Mouse (Mus musculus) adrenal gland, postnatal 36 days (tissue): ENCODE measurements at regions not wholly inside any gene's neighbourhood (a gene's known extent, or its start where the extent isn't known, plus 50 kb on each side); places are given as distances from the start of the nearest gene placed in this dataset.
A peak's percentile ranks its signal among the peaks of the same experiment; 100 is the strongest.

Experiments used
- DNase-seq, 2 experiments: peaks; one replicate each; pipeline ENCODE4 v3.0.0; 2021; ENCODE audit warnings: mixed read lengths in 1 of 2

DNA sequence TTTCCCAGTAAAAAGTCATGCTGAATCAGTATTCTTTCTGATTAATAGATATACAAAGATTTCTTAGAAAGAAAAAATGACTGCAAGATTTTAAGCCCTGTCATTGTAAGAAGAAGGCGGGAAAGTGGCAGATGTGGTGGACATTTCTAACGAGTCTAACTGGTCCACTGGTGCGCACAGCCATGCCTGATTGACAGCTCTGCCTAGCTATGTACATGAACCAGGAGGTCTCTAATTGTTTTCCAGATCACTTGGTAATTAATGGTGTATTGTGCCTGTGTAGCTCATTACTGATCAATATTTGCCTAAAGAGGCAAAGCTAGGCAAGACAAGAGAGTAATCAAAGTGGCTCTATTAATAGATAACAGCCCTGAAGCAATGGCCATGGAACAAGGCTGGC is 227.5 kb upstream of the Ndst3 start:
- no peak for DNase-seq

DNA sequence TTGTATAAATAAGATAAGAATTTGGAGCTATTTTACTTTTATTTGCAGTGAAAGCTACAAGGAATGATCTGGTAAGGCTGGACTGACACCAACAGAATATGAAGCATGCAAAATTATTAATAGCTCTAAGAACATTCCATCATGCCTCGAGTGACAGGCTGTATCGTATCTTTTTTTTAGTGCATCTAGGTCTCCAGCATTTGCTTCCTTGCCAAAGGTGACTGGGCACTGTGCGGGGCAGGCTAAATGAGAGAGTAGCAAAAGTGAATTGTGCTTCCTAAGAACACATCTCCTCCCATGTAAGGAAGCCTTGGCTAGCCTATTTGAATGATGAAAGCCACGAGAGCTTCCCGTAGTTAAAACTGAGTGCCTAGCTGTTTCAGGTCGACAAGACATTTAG is 261.5 kb upstream of the Ndst3 start:
- DNase-seq, result no peak

DNA sequence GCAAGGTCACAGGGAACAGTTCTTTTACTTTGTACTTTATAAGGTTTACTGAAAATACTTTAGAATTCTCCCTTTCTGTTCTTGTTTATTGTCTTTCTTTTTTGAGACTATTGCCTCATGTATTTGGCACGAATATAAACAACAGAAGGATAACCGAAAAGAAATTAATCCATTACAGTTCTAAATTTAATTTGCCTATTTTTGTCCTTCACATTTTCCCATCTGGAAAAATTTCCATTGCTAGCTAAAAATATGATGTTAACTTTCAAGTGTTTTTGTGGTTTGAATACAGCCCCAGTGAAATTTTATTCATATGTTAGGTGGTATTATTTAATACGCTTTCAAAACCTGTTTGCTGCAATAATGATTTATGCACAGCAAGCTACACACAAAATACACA is 276.7 kb upstream of the Ndst3 start:
- DNase-seq, result no peak

DNA sequence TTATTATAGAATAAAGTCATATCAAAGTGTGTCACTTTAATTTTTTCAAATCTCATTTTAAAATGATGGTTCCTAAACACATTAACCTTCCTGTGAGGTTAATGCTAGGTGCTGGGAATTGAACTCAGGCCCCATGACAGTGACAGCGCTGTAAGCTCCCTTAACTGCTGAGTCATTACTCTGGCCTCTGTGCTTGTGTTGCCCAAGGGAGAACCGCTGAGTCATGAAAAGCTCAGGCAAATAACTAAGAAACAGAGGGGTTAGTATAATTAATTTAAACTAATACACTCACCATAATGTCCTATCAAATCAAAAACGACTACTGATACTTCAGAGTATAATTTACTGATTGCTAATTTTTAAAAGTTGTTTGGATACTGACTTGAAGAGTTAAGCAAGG is 281.7 kb upstream of the Ndst3 start:
- no peak for DNase-seq

DNA sequence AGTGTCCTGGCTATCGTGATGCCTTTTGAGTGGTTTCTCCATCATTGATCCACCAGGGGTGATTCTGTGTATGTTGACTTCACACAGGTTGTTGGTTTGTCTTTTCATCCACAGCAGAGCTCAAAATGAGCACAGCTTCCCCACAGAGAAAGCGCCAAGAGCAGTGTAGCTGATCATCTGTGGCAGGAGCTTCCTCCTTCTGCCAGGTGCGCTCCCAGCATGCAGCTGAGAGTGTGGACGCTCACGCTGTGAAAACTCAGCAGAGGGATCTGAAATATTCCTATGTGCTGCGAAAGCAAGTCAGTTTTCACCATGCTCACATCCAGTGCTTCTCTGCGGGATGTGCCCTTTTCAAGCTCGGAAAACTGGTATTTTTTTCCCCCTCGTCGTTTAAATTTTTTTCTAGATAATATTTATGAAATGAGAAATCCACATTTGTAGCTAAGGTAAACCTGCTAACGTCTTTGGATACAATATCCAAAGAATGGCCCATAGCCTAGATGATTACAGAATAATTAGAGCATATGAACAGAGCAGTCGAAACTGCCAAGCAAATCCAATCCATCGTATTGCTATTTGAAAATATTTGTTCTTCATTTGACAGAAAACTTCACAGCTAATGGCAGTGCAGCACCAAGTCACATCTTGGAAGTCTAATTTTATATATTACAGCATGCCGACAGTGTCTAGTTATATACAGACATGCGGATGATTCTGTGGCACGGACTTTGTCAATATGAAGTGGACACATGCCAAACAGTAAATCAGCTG is 283.3 kb upstream of the Ndst3 start:
- DNase-seq, result no peak

DNA sequence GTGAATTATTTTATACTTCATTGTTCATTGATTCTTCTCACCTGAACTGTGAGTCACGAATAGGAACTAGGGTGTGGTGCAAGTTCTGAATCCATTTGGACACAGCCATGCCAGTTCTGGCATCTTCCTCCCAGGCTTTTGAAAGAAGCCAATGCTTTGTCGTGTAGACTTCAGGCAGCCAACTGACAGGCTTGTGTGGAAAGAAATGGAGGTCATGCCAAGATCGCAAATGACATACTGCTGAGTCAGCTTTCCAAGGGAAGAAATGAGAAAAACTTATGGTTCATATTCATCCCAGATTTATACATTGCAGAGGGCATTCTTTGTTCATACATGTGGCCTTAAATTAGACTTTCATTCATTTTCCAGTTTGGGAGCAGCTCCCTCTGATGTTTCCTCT is 285.8 kb upstream of the Ndst3 start:
- no peak for DNase-seq

DNA sequence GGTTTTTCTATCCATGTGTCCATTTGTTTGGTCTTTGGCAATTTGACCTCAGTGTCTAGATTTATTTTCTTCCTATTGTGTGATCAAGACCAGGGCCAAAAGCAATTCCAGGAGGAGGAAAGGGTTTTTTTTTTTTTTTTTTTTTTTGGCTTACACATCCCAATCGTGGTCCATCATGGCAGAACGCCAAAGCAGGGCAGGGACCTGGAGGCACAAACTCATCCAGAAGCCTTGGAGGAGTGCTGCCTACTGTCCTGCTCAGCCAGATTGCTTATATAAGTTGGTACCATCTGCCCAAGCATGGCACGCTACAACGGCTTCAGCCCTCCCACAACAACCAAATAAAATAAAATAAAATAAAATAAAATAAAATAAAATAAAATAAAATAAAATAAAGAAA is 286.5 kb upstream of the Ndst3 start:
- no peak for DNase-seq

DNA sequence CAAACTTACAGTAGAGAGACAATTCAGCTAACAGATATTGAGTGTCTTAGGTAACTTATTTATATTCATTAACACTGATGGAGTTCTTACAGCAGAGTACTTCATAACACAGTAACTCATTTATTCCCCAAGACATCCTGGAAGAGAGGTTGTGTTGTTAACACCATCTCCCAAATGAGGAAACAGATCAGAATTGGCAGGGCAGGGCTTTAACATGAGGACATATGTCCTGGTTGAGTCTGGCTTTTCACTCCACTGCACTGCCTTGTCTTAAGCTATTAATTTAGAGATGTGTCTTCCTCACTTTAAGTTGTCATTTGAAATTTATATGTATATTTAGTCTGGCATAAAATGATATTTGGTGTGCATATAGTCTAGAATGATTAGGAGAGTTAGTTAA is 292.4 kb upstream of the Ndst3 start:
- no peak for DNase-seq

DNA sequence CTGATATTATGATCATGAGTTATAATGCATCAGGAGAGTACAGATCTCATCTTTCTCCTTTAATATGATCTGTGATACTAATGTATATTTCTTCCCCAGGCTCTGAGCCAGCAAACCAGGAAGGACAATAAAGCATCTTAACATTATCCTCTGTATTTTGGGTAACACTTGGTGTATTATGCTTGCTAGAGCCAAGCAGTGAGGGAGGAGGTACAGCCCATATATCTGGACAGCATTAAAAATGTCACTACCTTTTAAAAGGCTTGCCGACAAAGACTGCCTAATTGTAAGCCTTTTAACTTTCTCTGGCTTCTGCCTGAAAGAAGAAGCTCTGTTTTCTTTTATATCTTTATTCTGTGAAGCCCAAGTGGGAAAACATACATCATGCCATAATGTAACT is 292.9 kb upstream of the Ndst3 start:
- no peak for DNase-seq

DNA sequence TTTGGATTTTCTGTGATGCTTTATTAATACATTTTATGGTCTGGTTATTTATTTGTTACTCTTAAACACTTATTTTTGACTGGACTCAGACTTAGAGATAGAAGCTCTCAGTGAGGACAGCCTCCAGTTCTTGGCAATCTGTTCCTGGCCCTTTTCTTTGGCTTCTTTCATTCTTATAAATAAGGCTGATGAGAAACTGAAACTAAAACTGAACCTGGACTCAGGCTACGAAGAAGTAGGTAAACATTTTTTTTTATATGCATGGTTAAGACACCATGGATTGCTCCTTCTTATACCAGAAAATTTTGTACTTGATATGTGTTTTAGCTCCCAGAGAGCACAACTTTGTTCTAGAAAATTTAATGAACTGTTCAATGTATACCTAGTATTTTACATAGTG is 293.4 kb upstream of the Ndst3 start:
- DNase-seq, result peak in 1 of 2 experiments; percentile 1

DNA sequence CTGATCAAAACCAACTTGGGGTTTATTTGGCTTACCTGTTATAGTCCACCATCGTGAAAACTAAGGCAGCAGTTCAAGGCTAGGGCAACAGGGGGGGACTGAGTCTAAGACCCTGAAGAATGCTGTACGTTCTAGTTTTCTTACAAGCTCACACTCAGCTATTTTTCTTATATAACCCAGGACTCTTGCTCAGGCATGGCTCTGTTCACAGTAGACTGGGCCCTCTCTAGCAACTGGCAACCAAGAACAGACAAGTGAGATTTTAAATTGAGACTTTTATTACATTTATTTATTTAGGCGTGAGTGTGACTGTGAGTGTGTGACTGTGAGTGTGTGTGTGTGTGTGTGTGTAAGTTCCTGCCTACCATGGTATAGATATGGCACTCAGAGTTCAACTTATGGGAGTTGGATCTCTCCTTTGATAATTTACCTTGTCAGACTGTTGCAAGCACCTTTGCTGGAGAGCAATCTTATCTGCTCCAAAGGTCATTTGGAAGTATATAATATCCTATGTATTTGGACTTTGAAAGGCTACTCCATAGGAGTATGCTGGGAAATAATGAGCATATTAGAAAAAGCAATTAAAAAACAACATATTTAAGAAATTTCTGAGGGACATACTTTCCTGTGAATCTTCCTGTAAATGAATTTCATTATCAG is 309.4 kb upstream of the Ndst3 start:
- DNase-seq, result no peak

DNA sequence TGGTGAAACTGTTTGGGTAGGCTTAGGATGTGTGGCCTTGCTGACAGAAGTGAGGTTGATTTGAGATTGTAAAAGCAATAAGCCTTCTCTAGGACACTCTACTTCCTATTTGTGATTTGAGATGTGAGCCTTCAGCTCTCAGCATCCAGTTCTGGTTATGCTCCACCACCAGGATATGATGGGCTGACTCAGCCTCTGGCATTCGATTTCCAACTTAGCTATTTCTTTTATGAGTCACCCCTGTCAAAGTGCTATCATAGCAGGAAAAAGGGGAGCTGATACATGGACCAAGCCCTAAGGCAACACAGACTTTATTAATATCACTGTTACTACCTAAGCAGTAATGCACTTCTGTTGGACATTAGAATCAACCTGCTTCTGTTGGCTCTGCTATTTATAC is 310.2 kb upstream of the Ndst3 start:
- DNase-seq, result peak; percentile 7 to 8

DNA sequence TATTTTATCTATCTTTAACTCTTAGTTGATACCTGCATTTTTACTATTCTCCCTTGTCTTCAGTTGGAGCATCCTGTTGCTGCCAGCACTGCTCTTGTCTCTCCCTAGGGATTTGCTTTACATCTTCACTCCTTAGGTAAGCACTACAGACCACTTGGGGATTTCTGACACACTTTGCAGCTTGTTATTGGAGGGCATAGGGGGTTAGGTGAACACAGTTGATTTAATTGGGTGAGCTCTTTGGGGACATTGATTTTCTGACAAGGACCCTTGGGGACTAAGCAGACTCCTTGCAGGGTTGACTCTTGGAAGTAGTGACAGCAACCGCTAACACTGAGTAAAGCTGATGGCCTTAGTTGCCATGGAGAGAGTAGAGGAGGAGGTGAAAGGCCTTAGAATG is 309.0 kb upstream of the Tram1l1 start:
- DNase-seq, result no peak

DNA sequence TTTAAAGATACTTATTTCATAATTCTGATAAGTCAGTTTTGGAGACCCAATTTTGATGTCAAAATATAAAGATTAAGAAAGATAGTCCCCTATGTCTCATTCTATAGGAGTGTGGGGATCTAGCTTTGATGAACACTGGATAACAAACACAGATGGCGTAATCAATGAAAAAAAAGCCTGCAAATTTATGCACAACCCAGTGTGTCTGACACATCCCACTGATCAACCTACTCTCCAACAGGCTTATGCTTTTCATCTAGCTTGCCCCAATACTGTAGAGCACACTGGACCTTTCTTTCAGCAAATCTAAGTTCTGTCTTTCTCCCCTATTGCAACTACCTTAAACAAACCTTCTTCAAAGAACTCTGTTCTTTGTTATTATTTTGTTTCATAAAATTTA is 302.0 kb upstream of the Tram1l1 start:
- DNase-seq, result no peak

DNA sequence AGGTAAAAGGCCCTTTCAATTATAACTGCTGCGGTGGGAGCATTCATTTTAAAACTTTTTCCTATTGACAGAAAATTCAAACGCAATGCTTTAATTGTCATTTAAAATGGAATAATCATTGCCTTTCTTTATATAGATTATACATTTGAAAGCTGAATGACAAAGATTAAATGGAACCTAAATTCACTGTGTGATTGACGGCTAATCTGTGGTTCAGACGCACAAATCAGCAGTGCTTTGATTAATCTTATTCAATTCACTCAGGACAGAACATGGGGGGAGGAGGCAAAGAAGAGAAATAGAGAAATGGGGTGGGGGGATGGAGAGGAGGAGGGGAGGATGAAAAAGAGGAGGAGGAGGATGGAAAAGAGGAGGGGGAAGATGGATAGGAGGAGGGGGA is 294.5 kb upstream of the Tram1l1 start:
- no peak for DNase-seq

DNA sequence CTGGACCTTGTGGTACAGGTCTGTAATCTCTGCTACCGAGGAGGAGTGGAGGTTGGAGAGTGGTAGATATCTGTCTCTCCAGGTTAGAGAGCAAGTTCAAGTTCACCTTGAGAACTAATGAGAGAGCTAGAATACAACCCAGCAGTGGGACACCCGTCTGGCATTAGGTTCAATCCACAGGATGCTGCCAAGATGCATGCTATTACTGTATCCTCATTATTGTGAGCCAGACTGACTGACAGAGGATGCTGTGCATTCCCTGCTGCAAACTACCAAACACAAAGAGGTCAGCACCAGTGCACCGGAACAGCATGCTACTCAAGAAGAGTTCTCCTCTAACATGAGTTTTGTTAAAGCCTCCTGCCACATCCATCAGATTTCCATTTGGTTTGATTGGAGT is 253.6 kb upstream of the Tram1l1 start:
- no peak for DNase-seq

DNA sequence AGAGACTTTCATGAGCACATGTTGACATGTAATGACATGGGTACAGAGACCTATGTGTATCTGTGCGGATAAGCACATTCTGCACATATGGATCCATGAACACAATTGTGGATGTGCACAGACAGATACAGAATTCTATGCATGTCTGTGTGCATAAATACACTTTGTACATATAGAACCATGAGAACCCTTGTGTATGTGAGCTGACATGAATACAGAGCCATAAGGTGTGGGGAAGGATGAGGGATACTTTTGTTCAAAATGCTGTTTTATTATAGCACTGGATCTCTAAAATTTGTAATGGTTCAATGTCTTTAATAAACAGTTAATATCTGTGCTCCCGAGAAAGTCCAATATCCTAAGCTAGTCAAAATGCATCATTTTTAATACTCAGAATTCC is 253.1 kb upstream of the Tram1l1 start:
- DNase-seq, result no peak

DNA sequence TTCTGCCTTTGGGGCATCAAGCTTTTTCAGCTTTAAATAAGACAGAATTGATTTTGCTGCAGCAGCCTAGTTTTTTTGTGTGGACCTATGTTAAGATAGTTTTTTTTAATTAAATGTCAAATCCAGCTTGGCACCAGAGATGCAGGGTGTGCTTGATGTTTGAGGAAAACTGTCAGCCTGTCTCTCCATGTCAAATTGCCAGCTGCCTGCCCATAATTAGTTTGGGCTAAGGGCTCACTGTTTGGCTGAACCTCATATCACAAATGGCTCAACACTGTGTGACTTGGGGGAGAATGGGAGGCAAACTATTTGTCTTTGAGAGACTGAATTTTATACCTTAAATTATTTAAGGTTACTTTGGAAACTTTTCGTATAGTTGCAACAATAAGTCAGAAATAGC is 252.7 kb upstream of the Tram1l1 start:
- DNase-seq, result no peak

DNA sequence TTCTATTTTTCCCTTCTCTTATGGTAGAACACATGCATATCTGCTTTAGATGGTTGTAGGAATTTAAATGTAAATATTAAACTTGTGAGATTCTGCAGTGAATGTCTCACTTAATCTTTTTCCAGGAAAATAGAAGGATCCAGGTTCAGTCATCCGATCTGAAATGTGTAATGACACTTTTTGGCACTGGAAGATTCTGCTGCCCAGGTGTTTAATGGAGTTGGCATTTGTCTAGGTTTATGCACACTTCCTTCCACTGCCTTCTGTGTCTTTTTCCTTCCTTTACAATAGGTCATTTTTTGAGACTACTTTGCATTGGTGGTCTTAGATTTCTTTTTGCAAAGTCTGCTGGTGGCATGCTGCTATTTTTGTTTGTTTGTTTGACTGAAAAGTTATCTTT is 251.5 kb upstream of the Tram1l1 start:
- no peak for DNase-seq

DNA sequence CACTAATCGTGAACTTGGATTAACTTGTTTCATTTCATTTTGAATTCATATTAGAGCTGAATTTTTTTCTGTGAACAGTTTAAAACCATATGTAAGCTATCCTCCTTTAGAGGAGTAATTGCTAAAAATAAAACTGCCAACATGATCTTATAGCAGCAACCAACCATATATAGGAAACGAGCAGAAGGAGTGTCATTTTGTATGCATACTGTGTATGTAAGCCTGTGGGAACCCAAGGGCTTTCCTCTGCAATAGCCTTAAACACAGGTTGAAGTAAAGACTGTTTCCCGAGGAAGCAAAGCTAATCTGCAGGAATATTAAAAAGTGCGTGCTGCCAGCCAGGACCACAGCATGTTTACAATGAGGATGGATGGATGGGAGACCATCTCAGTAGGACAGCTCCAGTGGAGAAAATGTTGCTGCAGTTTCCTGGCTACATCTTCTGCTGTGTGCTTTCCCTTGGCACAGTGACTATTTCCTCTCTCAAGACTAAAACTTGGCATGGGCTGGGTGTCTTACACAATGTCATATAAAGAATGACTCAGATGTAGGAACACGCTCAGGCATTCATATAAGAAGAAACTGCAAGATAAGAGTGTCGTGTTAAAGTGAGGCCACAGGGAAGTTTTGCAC is 244.6 kb upstream of the Tram1l1 start:
- peak; percentile 2 for DNase-seq

DNA sequence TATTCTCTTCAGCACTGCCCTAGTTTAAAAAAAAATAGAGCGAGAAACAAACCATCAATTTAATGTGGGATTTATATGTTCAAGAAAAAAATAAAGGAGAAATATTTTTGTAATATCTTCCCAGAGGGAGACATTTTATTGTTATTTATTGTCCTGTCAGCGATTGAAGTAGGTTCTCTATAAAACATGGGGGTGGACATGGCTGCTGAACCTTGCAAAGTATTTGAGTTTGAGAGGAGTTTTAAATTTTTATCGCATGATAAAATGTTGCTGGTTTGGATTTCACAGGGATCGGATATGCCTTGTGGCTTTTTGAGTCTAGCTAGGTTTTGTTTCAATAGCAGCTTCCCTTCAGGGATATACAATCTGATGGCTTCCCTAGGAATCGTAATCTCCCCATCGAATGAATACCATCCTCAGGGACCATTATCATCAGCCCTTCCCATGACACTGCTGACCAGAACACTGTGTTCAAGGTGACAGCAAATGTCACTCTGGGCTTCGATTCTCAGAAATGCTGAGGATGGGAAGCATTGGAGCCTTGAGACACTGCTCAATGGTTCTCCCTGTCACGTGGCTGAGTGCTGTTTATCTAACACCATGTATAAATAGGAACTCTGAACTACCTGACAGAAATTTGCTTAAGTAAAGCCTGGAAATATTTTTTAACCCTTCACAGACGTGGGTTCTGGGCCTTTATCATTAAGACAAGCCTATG is 228.1 kb upstream of the Tram1l1 start:
- no peak for DNase-seq

DNA sequence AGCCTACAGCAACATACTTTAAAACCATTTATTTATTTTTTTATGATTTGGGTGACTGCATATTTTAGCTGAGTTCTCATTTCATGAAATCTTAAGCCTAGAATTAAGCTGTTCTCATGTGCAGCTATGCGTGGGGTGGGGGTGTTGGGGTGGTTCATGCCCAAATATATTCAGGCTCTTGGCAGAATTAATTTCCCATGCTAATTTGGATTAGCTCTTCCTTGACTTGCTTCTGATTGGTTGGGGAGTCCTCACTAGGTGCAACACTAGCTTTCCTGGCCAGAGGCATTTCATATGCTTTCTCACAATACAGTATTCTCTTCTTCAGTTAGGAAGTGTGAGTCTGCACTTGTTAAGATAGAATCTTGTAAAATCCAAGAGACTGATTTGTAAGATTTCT is 206.7 kb upstream of the Tram1l1 start:
- DNase-seq, result no peak

DNA sequence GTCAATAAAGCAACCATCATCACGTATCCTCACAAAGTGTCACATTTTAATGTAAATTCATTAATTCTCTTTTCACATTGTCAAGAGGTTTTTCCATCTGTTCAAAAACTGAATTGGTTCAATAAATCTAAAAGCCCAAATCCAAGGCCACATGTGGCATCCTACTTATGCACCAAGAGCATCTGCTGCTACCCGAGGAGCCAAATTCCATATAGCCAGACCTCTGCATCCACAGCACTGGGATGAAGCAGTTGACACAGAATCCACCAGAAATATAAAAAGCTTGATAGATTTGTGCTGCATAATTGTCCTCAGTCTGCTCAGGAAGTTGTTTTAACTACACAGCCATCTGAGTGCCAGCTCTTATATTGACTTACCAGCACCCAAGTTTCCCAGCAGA is 164.4 kb upstream of the Tram1l1 start:
- DNase-seq, result no peak
